Mouse (Mus musculus) forebrain, embryonic 16.5 days (tissue): ENCODE results near the gene Htr3a. TPM values are rescaled to one million over a fixed set of nuclear protein-coding genes. Genes with fewer than 3 reads are reported as not detected.

ENCODE experiments used
- ATAC-seq: fragments of 200-750 bp; cut with Nextera tagmentation; 2 replicates; pipeline ENCODE4 v1.8.0; 2017; ENCODE audit warnings: mild to moderate bottlenecking, moderate library complexity
- H3K27ac ChIP-seq: fragments of 300-500 bp; sonication (generic); 2 replicates; pipeline ENCODE4 v1.5.1; 2014; ENCODE audit warnings: low read length, control low read depth
- H3K27me3 ChIP-seq: fragments of 300-500 bp; sonication (generic); replicated peaks from 2 replicates; pipeline ENCODE4 v1.6.1; 2014; ENCODE audit warnings: low read length; ENCODE audit not compliant: control insufficient read depth, insufficient read depth
- H3K36me3 ChIP-seq: fragments of 300-500 bp; sonication (generic); 2 replicates; pipeline ENCODE4 v1.6.1; 2014; ENCODE audit not compliant: control insufficient read depth, insufficient read depth
- H3K4me1 ChIP-seq: fragments of 300-500 bp; sonication (generic); replicated peaks from 2 replicates; pipeline ENCODE4 v1.6.1; 2014; ENCODE audit warnings: low read length; ENCODE audit not compliant: control insufficient read depth, insufficient read depth
- H3K4me2 ChIP-seq: fragments of 300-500 bp; sonication (generic); 2 replicates; pipeline ENCODE4 v1.6.1; 2014; ENCODE audit warnings: mild to moderate bottlenecking, low read length, control low read depth
- H3K4me3 ChIP-seq: fragments of 300-500 bp; sonication (generic); replicated peaks from 2 replicates; pipeline ENCODE4 v1.5.1; 2014; ENCODE audit warnings: mild to moderate bottlenecking, low read length, control low read depth
- H3K9ac ChIP-seq: fragments of 300-500 bp; sonication (generic); replicated peaks from 2 replicates; pipeline ENCODE4 v1.6.1; 2014; ENCODE audit warnings: low read depth, low read length, control low read depth
- H3K9me3 ChIP-seq: fragments of 300-500 bp; sonication (generic); 2 replicates; pipeline ENCODE4 v1.6.1; 2016; ENCODE audit warnings: low read length; ENCODE audit not compliant: control insufficient read depth
- WGBS: fragments of 180-500 bp; shearing (Covaris S2); extraction: QIAGEN DNeasy Blood & Tissue Kit; methylation state at CpG from one replicate; pipeline ENCODE4 v1.1.7; 2014; 5-methylcytosine and 5-hydroxymethylcytosine counted together
- polyA plus RNA-seq: library from polyadenylated mRNA; unstranded; fragments of >200 nt; fragmentation: Nextera tagmentation; extraction: Ambion mirVana; gene quantifications from 2 replicates; pipeline ENCODE4 v1.2.1, GENCODE M21; 2015

The Htr3a gene
- polyA plus RNA-seq: 5.9 and 6.1 TPM in 2 replicates

- H3K9me3 ChIP-seq: no peaks in the 10 kb centered on the region
- peak within 1 kb of the TSS; percentile 19 for H3K27ac ChIP-seq
- peaks cover 14% of the 10 kb centered on the region for H3K4me1 ChIP-seq
- H3K27me3 ChIP-seq: no peaks in the 10 kb centered on the region
- H3K9ac ChIP-seq: no peak within 1 kb of the TSS
- H3K4me2 ChIP-seq: no peak within 1 kb of the TSS
- no peaks in the 10 kb centered on the region for H3K36me3 ChIP-seq
- H3K4me3 ChIP-seq: no peak within 1 kb of the TSS
- ATAC-seq: peak; percentile 98
- WGBS: under 1% methylated on average over 9 of the region's 9 CpGs
These were observed at the start of gene Htr3a for GRCm38 (mm10) chr9:48910885-48911537. Htr3a (minus strand) TSS chr9:48911099.

- no peak for ATAC-seq
- Histone ChIP-seq H3K27ac (no peak overlapping the region), H3K4me3 (no peak overlapping the region), H3K4me2 (no peak overlapping the region), H3K27me3 (no peaks in the 10 kb centered on the region), H3K9ac (no peak overlapping the region), H3K4me1 (no peaks in the 10 kb centered on the region), H3K36me3 (no peaks in the 10 kb centered on the region), H3K9me3 (no peaks in the 10 kb centered on the region)
- 89% methylated on average over 4 of the region's 4 CpGs for WGBS
These were observed 36.7 kb upstream of the Htr3a start for GRCm38 (mm10) chr9:48947565-48947964.

- Histone ChIP-seq H3K36me3 (no peaks in the 10 kb centered on the region), H3K4me2 (no peak overlapping the region), H3K4me1 (no peaks in the 10 kb centered on the region), H3K9ac (no peak overlapping the region), H3K27me3 (no peaks in the 10 kb centered on the region), H3K4me3 (no peak overlapping the region), H3K27ac (no peak overlapping the region), H3K9me3 (no peaks in the 10 kb centered on the region)
- no peak for ATAC-seq
- WGBS: 47% methylated on average over 1 of the region's 1 CpGs
These were observed 31.4 kb upstream of the Htr3a start for GRCm38 (mm10) chr9:48942349-48942748.

- 78% methylated on average over 5 of the region's 5 CpGs for WGBS
- Histone ChIP-seq H3K4me2 (no peak overlapping the region), H3K4me1 (no peaks in the 10 kb centered on the region), H3K27ac (no peak overlapping the region), H3K9me3 (no peaks in the 10 kb centered on the region), H3K27me3 (no peaks in the 10 kb centered on the region), H3K9ac (no peak overlapping the region), H3K36me3 (no peaks in the 10 kb centered on the region), H3K4me3 (no peak overlapping the region)
- no peak for ATAC-seq
These were observed 18.5 kb upstream of the Htr3a start for GRCm38 (mm10) chr9:48929436-48929835.

- ATAC-seq: peak; percentile 52
These were observed 17.9 kb upstream of the Htr3a start for GRCm38 (mm10) chr9:48928781-48929180.

GRCm38 (mm10) chr9:48916011-48916788, 5.3 kb upstream of the Htr3a start:
- Histone ChIP-seq H3K27me3 (no peaks in the 10 kb centered on the region), H3K36me3 (no peaks in the 10 kb centered on the region), H3K9me3 (no peaks in the 10 kb centered on the region), H3K4me3 (no peak overlapping the region), H3K9ac (no peak overlapping the region), H3K4me2 (no peak overlapping the region), H3K4me1 (peaks cover 8% of the 10 kb centered on the region), H3K27ac (no peak overlapping the region)
- WGBS: 41% methylated on average over 18 of the region's 18 CpGs
- ATAC-seq: peak; percentile 70

More at GRCm38 (mm10) chr9:48928781-48929180, 17.9 kb upstream of the Htr3a start:
- Histone ChIP-seq H3K27ac (no peak overlapping the region), H3K36me3 (no peaks in the 10 kb centered on the region), H3K4me2 (no peak overlapping the region), H3K4me1 (no peaks in the 10 kb centered on the region), H3K9me3 (no peaks in the 10 kb centered on the region), H3K4me3 (no peak overlapping the region), H3K27me3 (no peaks in the 10 kb centered on the region), H3K9ac (no peak overlapping the region)
- WGBS: 37% methylated on average over 3 of the region's 3 CpGs

GRCm38 (mm10) chr9:48904421-48904820, 6.5 kb downstream of the Htr3a start:
- no peak overlapping the region for H3K4me2 ChIP-seq
- H3K9ac ChIP-seq: no peak overlapping the region
- H3K4me1 ChIP-seq: no peaks in the 10 kb centered on the region
- 90% methylated on average over 5 of the region's 5 CpGs for WGBS
- no peaks in the 10 kb centered on the region for H3K27me3 ChIP-seq
- ATAC-seq: no peak
- no peaks in the 10 kb centered on the region for H3K36me3 ChIP-seq
- H3K27ac ChIP-seq: no peak overlapping the region
- H3K9me3 ChIP-seq: no peaks in the 10 kb centered on the region
- H3K4me3 ChIP-seq: no peak overlapping the region

GRCm38 (mm10) chr9:48903766-48904165, 7.1 kb downstream of the Htr3a start:
- ATAC-seq: 0 out of 2 replicates have a peak, but pooled peaks have one; percentile 10
- WGBS: 45% methylated on average over 2 of the region's 2 CpGs
- no peak overlapping the region for H3K27ac ChIP-seq
- no peaks in the 10 kb centered on the region for H3K4me1 ChIP-seq
- no peak overlapping the region for H3K4me2 ChIP-seq
- H3K4me3 ChIP-seq: no peak overlapping the region
- no peaks in the 10 kb centered on the region for H3K36me3 ChIP-seq
- H3K27me3 ChIP-seq: no peaks in the 10 kb centered on the region
- H3K9ac ChIP-seq: no peak overlapping the region
- no peaks in the 10 kb centered on the region for H3K9me3 ChIP-seq

- Histone ChIP-seq H3K27me3 (no peaks in the 10 kb centered on the region), H3K4me1 (peaks cover 23% of the 10 kb centered on the region), H3K4me2 (no peak overlapping the region), H3K9me3 (no peaks in the 10 kb centered on the region), H3K36me3 (no peaks in the 10 kb centered on the region), H3K27ac (no peak overlapping the region), H3K9ac (no peak overlapping the region), H3K4me3 (no peak overlapping the region)
- WGBS: 39% methylated on average over 8 of the region's 8 CpGs
- no peak for ATAC-seq
These were observed 12.3 kb downstream of the Htr3a start for GRCm38 (mm10) chr9:48898551-48898950.
